Mouse (Mus musculus) limb, embryonic 11.5 days (tissue): ENCODE results near the gene Zfp628. TPM values are rescaled to one million over a fixed set of nuclear protein-coding genes. Genes with fewer than 3 reads are reported as not detected.
A peak's percentile ranks its signal among the peaks of the same experiment; 100 is the strongest.

ENCODE experiments used
- ATAC-seq: fragments of 200-750 bp; cut with Nextera tagmentation; 2 replicates; pipeline ENCODE4 v1.8.0; 2017; ENCODE audit warnings: low read depth; ENCODE audit not compliant: insufficient number of reproducible peaks, low FRiP score, low TSS enrichment
- DNase-seq: peaks from one replicate; pipeline ENCODE4 v3.0.0-alpha.2; 2015; ENCODE audit warnings: low spot score
- H3K27ac ChIP-seq: fragments of 300-500 bp; sonication (generic); replicated peaks from 2 replicates; pipeline ENCODE4 v1.5.1; 2014; ENCODE audit warnings: low read depth, mild to moderate bottlenecking, low read length
- H3K27me3 ChIP-seq: fragments of 300-500 bp; sonication (generic); 2 replicates; pipeline ENCODE4 v1.6.1; 2014; ENCODE audit warnings: mild to moderate bottlenecking, low read length, mixed read lengths; ENCODE audit not compliant: control insufficient read depth, insufficient read depth
- H3K36me3 ChIP-seq: fragments of 300-500 bp; sonication (generic); 2 replicates; pipeline ENCODE4 v1.6.1; 2014; ENCODE audit warnings: mild to moderate bottlenecking, low read length, moderate library complexity, mixed read lengths; ENCODE audit not compliant: control insufficient read depth, insufficient read depth
- H3K4me1 ChIP-seq: fragments of 300-500 bp; sonication (generic); 2 replicates; pipeline ENCODE4 v1.6.1; 2014; ENCODE audit warnings: low read length, mixed read lengths; ENCODE audit not compliant: control insufficient read depth, insufficient read depth
- H3K4me2 ChIP-seq: fragments of 300-500 bp; sonication (generic); 2 replicates; pipeline ENCODE4 v1.6.1; 2014; ENCODE audit warnings: low read depth, mild to moderate bottlenecking, moderate library complexity; ENCODE audit not compliant: severe bottlenecking
- H3K4me3 ChIP-seq: fragments of 300-500 bp; sonication (generic); 2 replicates; pipeline ENCODE4 v1.5.1; 2014; ENCODE audit warnings: low read depth, low read length
- H3K9ac ChIP-seq: fragments of 300-500 bp; sonication (generic); 2 replicates; pipeline ENCODE4 v1.6.1; 2014; ENCODE audit warnings: mild to moderate bottlenecking, low read length
- H3K9me3 ChIP-seq: fragments of 300-500 bp; sonication (generic); 2 replicates; pipeline ENCODE4 v1.6.1; 2016; ENCODE audit warnings: low read length; ENCODE audit not compliant: control insufficient read depth
- WGBS: fragments of 180-500 bp; shearing (Covaris S2); extraction: QIAGEN DNeasy Blood & Tissue Kit; methylation state at CpG from one replicate; pipeline ENCODE4 v1.1.7; 2014; 5-methylcytosine and 5-hydroxymethylcytosine counted together
- polyA plus RNA-seq: library from polyadenylated mRNA; unstranded; fragments of >200 nt; fragmentation: Nextera tagmentation; extraction: Ambion mirVana; gene quantifications from 2 replicates; pipeline ENCODE4 v1.2.1, GENCODE M21; 2014

Zfp628 gene
- polyA plus RNA-seq, 1 experiment from 2014 or later: 3.8 TPM

- peak within 1 kb of the TSS; percentile 88 for H3K27ac ChIP-seq
- DNase-seq: peak; percentile 53
- peak within 1 kb of the TSS; percentile 71 for H3K4me2 ChIP-seq
- H3K9ac ChIP-seq: 0 out of 2 replicates have a peak within 1 kb of the TSS, but pooled peaks have one; percentile 9
- H3K27me3 ChIP-seq: no peaks in the 10 kb centered on the region
- 3% methylated on average over 6 of the region's 6 CpGs for WGBS
- peak; percentile 8; the same call in 1 of the 2 replicates for ATAC-seq
- peaks cover 50% of the 10 kb centered on the region for H3K4me1 ChIP-seq
- H3K4me3 ChIP-seq: no peak within 1 kb of the TSS; the same call in 1 of the 2 replicates
- H3K9me3 ChIP-seq: no peaks in the 10 kb centered on the region
- 0 out of 2 replicates have a peak, but pooled peaks cover 4% of the 10 kb centered on the region for H3K36me3 ChIP-seq
Measured at GRCm38 (mm10) chr7:4925441-4926381, 10.7 kb downstream of the Zfp628 start, which contains the start of gene Ssc5d. Gene Ssc5d (plus strand): TSS chr7:4925785.

GRCm38 (mm10) chr7:4926849-4927248, 11.8 kb downstream of the Zfp628 start:
- Histone ChIP-seq H3K27me3 (no peaks in the 10 kb centered on the region), H3K36me3 (no peaks in the 10 kb centered on the region), H3K4me1 (peaks cover 42% of the 10 kb centered on the region), H3K9ac (no peak overlapping the region; the same call in 1 of the 2 replicates), H3K4me2 (peak overlapping the region; percentile 17; the same call in 1 of the 2 replicates), H3K27ac (no peak overlapping the region), H3K4me3 (no peak overlapping the region), H3K9me3 (no peaks in the 10 kb centered on the region)
- ATAC-seq: no peak
- DNase-seq: no peak
- 73% methylated on average over 16 of the region's 16 CpGs for WGBS

- H3K27ac ChIP-seq: no peak overlapping the region
- ATAC-seq (no peak), DNase-seq (no peak)
- H3K4me3 ChIP-seq: no peak overlapping the region
- no peak overlapping the region; the same call in 1 of the 2 replicates for H3K9ac ChIP-seq
- no peaks in the 10 kb centered on the region for H3K27me3 ChIP-seq
- H3K4me1 ChIP-seq: peaks cover 42% of the 10 kb centered on the region
- no peaks in the 10 kb centered on the region for H3K36me3 ChIP-seq
- 56% methylated on average over 8 of the region's 8 CpGs for WGBS
- no peak overlapping the region for H3K4me2 ChIP-seq
- H3K9me3 ChIP-seq: no peaks in the 10 kb centered on the region
Measured at GRCm38 (mm10) chr7:4927711-4928110, 12.7 kb downstream of the Zfp628 start.

GRCm38 (mm10) chr7:4928323-4928722, 13.3 kb downstream of the Zfp628 start:
- Histone ChIP-seq H3K4me2 (no peak overlapping the region), H3K4me3 (no peak overlapping the region), H3K9ac (no peak overlapping the region; the same call in 1 of the 2 replicates), H3K27me3 (no peaks in the 10 kb centered on the region), H3K9me3 (no peaks in the 10 kb centered on the region), H3K4me1 (peaks cover 39% of the 10 kb centered on the region), H3K27ac (no peak overlapping the region), H3K36me3 (no peaks in the 10 kb centered on the region)
- no peak for ATAC-seq
- 64% methylated on average over 17 of the region's 17 CpGs for WGBS
- DNase-seq: no peak

GRCm38 (mm10) chr7:4933103-4933502, 18.1 kb downstream of the Zfp628 start:
- H3K9me3 ChIP-seq: no peaks in the 10 kb centered on the region; the same call in 1 of the 2 replicates
- 68% methylated on average over 12 of the region's 12 CpGs for WGBS
- DNase-seq (no peak), ATAC-seq (no peak)
- no peaks in the 10 kb centered on the region for H3K4me1 ChIP-seq
- H3K4me2 ChIP-seq: no peak overlapping the region
- no peak overlapping the region for H3K9ac ChIP-seq
- no peaks in the 10 kb centered on the region for H3K27me3 ChIP-seq
- H3K36me3 ChIP-seq: no peaks in the 10 kb centered on the region
- no peak overlapping the region for H3K27ac ChIP-seq
- no peak overlapping the region for H3K4me3 ChIP-seq

- Histone ChIP-seq H3K4me3 (no peak overlapping the region), H3K9ac (no peak overlapping the region), H3K4me1 (no peaks in the 10 kb centered on the region), H3K27ac (no peak overlapping the region), H3K36me3 (no peaks in the 10 kb centered on the region), H3K4me2 (no peak overlapping the region), H3K27me3 (no peaks in the 10 kb centered on the region), H3K9me3 (no peaks in the 10 kb centered on the region; the same call in 1 of the 2 replicates)
- DNase-seq (no peak), ATAC-seq (no peak)
- 81% methylated on average over 4 of the region's 4 CpGs for WGBS
Measured at GRCm38 (mm10) chr7:4934160-4934914, 19.3 kb downstream of the Zfp628 start.

- Histone ChIP-seq H3K27ac (no peak overlapping the region), H3K4me3 (no peak overlapping the region), H3K4me1 (no peaks in the 10 kb centered on the region), H3K36me3 (no peaks in the 10 kb centered on the region), H3K4me2 (no peak overlapping the region), H3K9ac (no peak overlapping the region), H3K9me3 (no peaks in the 10 kb centered on the region; the same call in 1 of the 2 replicates), H3K27me3 (no peaks in the 10 kb centered on the region)
- ATAC-seq (no peak), DNase-seq (no peak)
- 78% methylated on average over 10 of the region's 10 CpGs for WGBS
Measured at GRCm38 (mm10) chr7:4936832-4937231, 21.8 kb downstream of the Zfp628 start.

GRCm38 (mm10) chr7:4937392-4937791, 22.4 kb downstream of the Zfp628 start:
- WGBS: 73% methylated on average over 10 of the region's 11 CpGs
- no peak overlapping the region for H3K4me2 ChIP-seq

More at GRCm38 (mm10) chr7:4937392-4937791, 22.4 kb downstream of the Zfp628 start:
- H3K9me3 ChIP-seq: no peaks in the 10 kb centered on the region; the same call in 1 of the 2 replicates
- ATAC-seq: no peak
- H3K4me3 ChIP-seq: no peak overlapping the region
- DNase-seq: no peak
- no peak overlapping the region for H3K27ac ChIP-seq
- no peaks in the 10 kb centered on the region for H3K4me1 ChIP-seq
- H3K27me3 ChIP-seq: no peaks in the 10 kb centered on the region
- no peak overlapping the region for H3K9ac ChIP-seq
- H3K36me3 ChIP-seq: no peaks in the 10 kb centered on the region
